Mouse (Mus musculus) heart, postnatal 0 days (tissue): ENCODE results near the gene Bcap31.

Experiments used
- CTCF ChIP-seq: IDR thresholded peaks from 2 replicates; pipeline ENCODE4 v1.5.1; 2016; ENCODE audit warnings: antibody characterized with exemption, control low read depth, low read depth
- EP300 ChIP-seq: IDR thresholded peaks from 2 replicates; pipeline ENCODE4 v1.6.1; 2016; ENCODE audit warnings: antibody characterized with exemption, low read depth

DNA sequence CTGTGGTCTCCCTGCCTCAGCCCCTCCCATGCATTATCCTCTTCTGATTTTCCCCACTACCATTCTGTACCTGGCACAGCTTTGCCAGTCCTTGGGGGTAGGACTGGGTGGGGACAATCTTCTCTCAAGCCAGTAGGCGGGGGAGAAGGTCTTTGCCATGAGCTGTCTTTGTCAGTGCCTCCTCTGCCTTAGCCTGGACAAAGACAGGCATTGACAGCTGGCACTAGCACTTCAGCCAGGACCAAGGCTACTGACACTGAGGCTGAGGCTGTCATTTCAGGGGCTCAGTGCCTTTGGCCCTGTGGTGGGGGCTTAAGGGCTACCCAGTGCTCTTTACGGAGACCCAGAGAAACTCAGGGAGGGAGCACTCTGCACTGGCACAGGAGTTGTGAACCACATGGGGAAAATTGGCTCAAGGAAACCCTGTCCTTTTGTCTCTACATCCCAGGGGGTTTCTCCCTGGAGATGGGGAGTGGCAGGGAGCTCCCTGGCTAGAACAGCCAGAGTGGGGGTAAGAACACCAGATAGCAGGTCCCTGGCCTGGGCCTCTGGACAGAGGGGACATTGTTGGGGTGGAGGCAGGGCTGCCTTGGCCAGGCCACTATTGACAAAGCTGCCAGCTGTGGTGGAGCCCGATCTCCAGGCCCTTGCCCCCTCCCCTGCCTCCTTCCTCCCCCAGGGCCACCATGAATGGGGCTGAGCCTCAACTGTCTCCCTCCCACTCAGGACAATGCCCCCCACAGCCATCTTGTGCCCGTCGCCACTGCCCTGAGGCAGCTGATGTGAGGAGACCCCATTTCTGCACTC lies 40.6 kb upstream of the Bcap31 start, which contains the start of gene Plxnb3:
- TF ChIP-seq CTCF (no peak), EP300 (no peak)
